Mouse (Mus musculus): ENCODE measurements around the gene Duox1. TPM values are rescaled to one million over a fixed set of nuclear protein-coding genes. Genes with fewer than 3 reads are reported as not detected.
"Not testable (repeated sequence)": the region's sequence is repeated elsewhere in the genome, so short reads cannot be mapped to it uniquely, and the experiment has no call there.

The Duox1 gene
- polyA plus RNA-seq, 1 experiment: not detected

GRCm38 (mm10) chr2:122311561-122311960 lies 3.9 kb upstream of the Duox1 start:
- H3K4me3 ChIP-seq (ENCODE audit: insufficient read depth, low read length): no peak overlapping the region
- TF ChIP-seq POLR2A (IDR thresholded peaks at IDR 0.05; ENCODE audit: borderline replicate concordance, low read depth, low read length) (no peak), CTCF (IDR thresholded peaks at IDR 0.05; ENCODE audit: low read depth, low read length) (no peak)
- H3K27ac ChIP-seq (ENCODE audit: insufficient read depth, low read depth, low read length): no peak overlapping the region
- no peaks in the 10 kb centered on the region for H3K4me1 ChIP-seq (ENCODE audit: control insufficient read depth, insufficient read depth, low read length)

GRCm38 (mm10) chr2:122312722-122313417 lies 2.6 kb upstream of the Duox1 start:
- TF ChIP-seq POLR2A (IDR thresholded peaks at IDR 0.05; ENCODE audit: borderline replicate concordance, low read depth, low read length): no peak
- TF ChIP-seq CTCF (IDR thresholded peaks at IDR 0.05; ENCODE audit: low read depth, low read length): peak; percentile 58
- H3K4me3 ChIP-seq (ENCODE audit: insufficient read depth, low read length): peak overlapping the region; percentile 34
- no peaks in the 10 kb centered on the region for H3K4me1 ChIP-seq (ENCODE audit: control insufficient read depth, insufficient read depth, low read length)
- no peak overlapping the region for H3K27ac ChIP-seq (ENCODE audit: insufficient read depth, low read depth, low read length)

- TF ChIP-seq CTCF (IDR thresholded peaks at IDR 0.05; ENCODE audit: low read depth, low read length) (no peak), POLR2A (IDR thresholded peaks at IDR 0.05; ENCODE audit: borderline replicate concordance, low read depth, low read length) (no peak)
- no peaks in the 10 kb centered on the region for H3K4me1 ChIP-seq (ENCODE audit: control insufficient read depth, insufficient read depth, low read length)
- H3K4me3 ChIP-seq (ENCODE audit: insufficient read depth, low read length): peak within 1 kb of the TSS; percentile 34
- H3K27ac ChIP-seq (ENCODE audit: insufficient read depth, low read depth, low read length): no peak within 1 kb of the TSS
Observed at GRCm38 (mm10) chr2:122313536-122313935, 1.9 kb upstream of the Duox1 start, which contains the start of gene Duoxa1. Gene Duoxa1, minus strand, starts transcription at chr2:122313730.

GRCm38 (mm10) chr2:122317384-122317783 lies 1.9 kb downstream of the Duox1 start:
- H3K27ac ChIP-seq (ENCODE audit: insufficient read depth, low read depth, low read length): no peak overlapping the region
- no peak overlapping the region for H3K4me3 ChIP-seq (ENCODE audit: insufficient read depth, low read length)
- H3K4me1 ChIP-seq (ENCODE audit: control insufficient read depth, insufficient read depth, low read length): no peaks in the 10 kb centered on the region
- TF ChIP-seq CTCF (IDR thresholded peaks at IDR 0.05; ENCODE audit: low read depth, low read length) (no peak), POLR2A (IDR thresholded peaks at IDR 0.05; ENCODE audit: borderline replicate concordance, low read depth, low read length) (no peak)

GRCm38 (mm10) chr2:122323960-122324359 lies 8.5 kb downstream of the Duox1 start:
- H3K4me1 ChIP-seq (ENCODE audit: control insufficient read depth, insufficient read depth, low read length): no peaks in the 10 kb centered on the region
- no peak overlapping the region for H3K27ac ChIP-seq (ENCODE audit: insufficient read depth, low read depth, low read length)
- TF ChIP-seq POLR2A (IDR thresholded peaks at IDR 0.05; ENCODE audit: borderline replicate concordance, low read depth, low read length) (no peak), CTCF (IDR thresholded peaks at IDR 0.05; ENCODE audit: low read depth, low read length) (no peak)
- H3K4me3 ChIP-seq (ENCODE audit: insufficient read depth, low read length): no peak overlapping the region

GRCm38 (mm10) chr2:122324586-122324985 lies 9.1 kb downstream of the Duox1 start:
- Histone ChIP-seq H3K27ac (ENCODE audit: insufficient read depth, low read depth, low read length) (no peak overlapping the region), H3K4me1 (ENCODE audit: control insufficient read depth, insufficient read depth, low read length) (no peaks in the 10 kb centered on the region), H3K4me3 (ENCODE audit: insufficient read depth, low read length) (no peak overlapping the region)
- no peak for TF ChIP-seq POLR2A (IDR thresholded peaks at IDR 0.05; ENCODE audit: borderline replicate concordance, low read depth, low read length)
- TF ChIP-seq CTCF (IDR thresholded peaks at IDR 0.05; ENCODE audit: low read depth, low read length): no peak

GRCm38 (mm10) chr2:122325361-122325760 lies 9.9 kb downstream of the Duox1 start:
- H3K4me3 ChIP-seq (ENCODE audit: insufficient read depth, low read length): no peak overlapping the region
- no peak overlapping the region for H3K27ac ChIP-seq (ENCODE audit: insufficient read depth, low read depth, low read length)
- no peaks in the 10 kb centered on the region for H3K4me1 ChIP-seq (ENCODE audit: control insufficient read depth, insufficient read depth, low read length)
- TF ChIP-seq CTCF (IDR thresholded peaks at IDR 0.05; ENCODE audit: low read depth, low read length): no peak
- TF ChIP-seq POLR2A (IDR thresholded peaks at IDR 0.05; ENCODE audit: borderline replicate concordance, low read depth, low read length): no peak

GRCm38 (mm10) chr2:122327986-122328385 lies 12.5 kb downstream of the Duox1 start:
- H3K27ac ChIP-seq (ENCODE audit: insufficient read depth, low read depth, low read length): no peak overlapping the region
- H3K4me3 ChIP-seq (ENCODE audit: insufficient read depth, low read length): no peak overlapping the region
- no peaks in the 10 kb centered on the region for H3K4me1 ChIP-seq (ENCODE audit: control insufficient read depth, insufficient read depth, low read length)
- TF ChIP-seq POLR2A (IDR thresholded peaks at IDR 0.05; ENCODE audit: borderline replicate concordance, low read depth, low read length) (no peak), CTCF (IDR thresholded peaks at IDR 0.05; ENCODE audit: low read depth, low read length) (no peak)

GRCm38 (mm10) chr2:122330317-122330716 lies 14.8 kb downstream of the Duox1 start:
- not testable (repeated sequence) for H3K4me3 ChIP-seq (ENCODE audit: insufficient read depth, low read length); H3K4me1 ChIP-seq (ENCODE audit: control insufficient read depth, insufficient read depth, low read length); H3K27ac ChIP-seq (ENCODE audit: insufficient read depth, low read depth, low read length)

- TF ChIP-seq CTCF (IDR thresholded peaks at IDR 0.05; ENCODE audit: low read depth, low read length) (no peak), POLR2A (IDR thresholded peaks at IDR 0.05; ENCODE audit: borderline replicate concordance, low read depth, low read length) (no peak)
- H3K27ac ChIP-seq (ENCODE audit: insufficient read depth, low read depth, low read length): no peak overlapping the region
- H3K4me3 ChIP-seq (ENCODE audit: insufficient read depth, low read length): no peak overlapping the region
- no peaks in the 10 kb centered on the region for H3K4me1 ChIP-seq (ENCODE audit: control insufficient read depth, insufficient read depth, low read length)
Observed at GRCm38 (mm10) chr2:122332222-122332621, 16.8 kb downstream of the Duox1 start.
